Mouse (Mus musculus) midbrain, embryonic 11.5 days (tissue): ENCODE measurements around the gene Ncf4. TPM values are rescaled to one million over a fixed set of nuclear protein-coding genes. Genes with fewer than 3 reads are reported as not detected.
A peak's percentile ranks its signal among the peaks of the same experiment; 100 is the strongest.
"Not testable (repeated sequence)": the region's sequence is repeated elsewhere in the genome, so short reads cannot be mapped to it uniquely, and the experiment has no call there.

Source experiments
- ATAC-seq: fragments of 200-750 bp; cut with Nextera tagmentation; 2 replicates; pipeline ENCODE4 v1.8.0; 2017; ENCODE audit warnings: moderate TSS enrichment, moderate library complexity; ENCODE audit not compliant: low FRiP score
- DNase-seq: peaks from one replicate; pipeline ENCODE4 v3.0.0; 2015; ENCODE audit warnings: low spot score; ENCODE audit errors: missing footprints
- H3K27ac ChIP-seq: fragments of 300-500 bp; sonication (generic); 2 replicates; pipeline ENCODE4 v1.5.1; 2014; ENCODE audit warnings: low read depth, low read length
- H3K27me3 ChIP-seq: fragments of 300-500 bp; sonication (generic); 2 replicates; pipeline ENCODE4 v1.6.1; 2014; ENCODE audit warnings: mild to moderate bottlenecking, low read length, moderate library complexity, mixed read lengths; ENCODE audit not compliant: control insufficient read depth, insufficient read depth
- H3K36me3 ChIP-seq: fragments of 300-500 bp; sonication (generic); 2 replicates; pipeline ENCODE4 v1.6.1; 2014; ENCODE audit warnings: mild to moderate bottlenecking, low read length, moderate library complexity, mixed read lengths; ENCODE audit not compliant: control insufficient read depth, insufficient read depth
- H3K4me1 ChIP-seq: fragments of 300-500 bp; sonication (generic); 2 replicates; pipeline ENCODE4 v1.6.1; 2014; ENCODE audit warnings: low read length; ENCODE audit not compliant: control insufficient read depth, insufficient read depth
- H3K4me2 ChIP-seq: fragments of 300-500 bp; sonication (generic); 2 replicates; pipeline ENCODE4 v1.6.1; 2014; ENCODE audit warnings: mild to moderate bottlenecking, moderate library complexity
- H3K4me3 ChIP-seq: fragments of 300-500 bp; sonication (generic); 2 replicates; pipeline ENCODE4 v1.5.1; 2014; ENCODE audit warnings: low read depth, low read length
- H3K9ac ChIP-seq: fragments of 300-500 bp; sonication (generic); 2 replicates; pipeline ENCODE4 v1.6.1; 2014; ENCODE audit warnings: low read length
- H3K9me3 ChIP-seq: fragments of 300-500 bp; sonication (generic); 2 replicates; pipeline ENCODE4 v1.6.1; 2016; ENCODE audit warnings: low read length; ENCODE audit not compliant: control insufficient read depth
- WGBS: fragments of 180-500 bp; shearing (Covaris S2); extraction: QIAGEN DNeasy Blood & Tissue Kit; methylation state at CpG from one replicate; pipeline ENCODE4 v1.1.7; 2014; 5-methylcytosine and 5-hydroxymethylcytosine counted together
- polyA plus RNA-seq: library from polyadenylated mRNA; unstranded; fragments of >200 nt; fragmentation: Nextera tagmentation; extraction: Ambion mirVana; gene quantifications from 2 replicates; pipeline ENCODE4 v1.2.1, GENCODE M21; 2014

Ncf4 gene
- polyA plus RNA-seq, 1 experiment from 2014 or later = 6.9 TPM

- Histone ChIP-seq H3K9me3 (no peaks in the 10 kb centered on the region), H3K27ac (no peak overlapping the region), H3K36me3 (no peaks in the 10 kb centered on the region), H3K9ac (no peak overlapping the region), H3K27me3 (no peaks in the 10 kb centered on the region), H3K4me1 (no peaks in the 10 kb centered on the region), H3K4me2 (no peak overlapping the region), H3K4me3 (no peak overlapping the region)
- WGBS = 82% methylated on average over 18 of the region's 18 CpGs
- DNase-seq (no peak), ATAC-seq (no peak)
Measured at GRCm38 (mm10) chr15:78246143-78247116, 1.8 kb downstream of the Ncf4 start.

GRCm38 (mm10) chr15:78247659-78248058, 3.1 kb downstream of the Ncf4 start:
- Histone ChIP-seq H3K36me3 (no peaks in the 10 kb centered on the region), H3K9ac (no peak overlapping the region)
- ATAC-seq = no peak

GRCm38 (mm10) chr15:78248410-78248809, 3.8 kb downstream of the Ncf4 start:
- H3K27me3 ChIP-seq = no peaks in the 10 kb centered on the region
- no peak for DNase-seq
- 79% methylated on average over 3 of the region's 3 CpGs for WGBS
- no peaks in the 10 kb centered on the region for H3K9me3 ChIP-seq
- H3K4me1 ChIP-seq = no peaks in the 10 kb centered on the region
- H3K9ac ChIP-seq = no peak overlapping the region
- H3K27ac ChIP-seq = no peak overlapping the region
- ATAC-seq = no peak
- no peak overlapping the region for H3K4me3 ChIP-seq
- H3K4me2 ChIP-seq = no peak overlapping the region
- H3K36me3 ChIP-seq = no peaks in the 10 kb centered on the region

More at GRCm38 (mm10) chr15:78247659-78248058, 3.1 kb downstream of the Ncf4 start:
- no peaks in the 10 kb centered on the region for H3K4me1 ChIP-seq
- H3K27ac ChIP-seq = no peak overlapping the region
- no peak for DNase-seq
- no peaks in the 10 kb centered on the region for H3K9me3 ChIP-seq
- no peaks in the 10 kb centered on the region for H3K27me3 ChIP-seq
- H3K4me3 ChIP-seq = no peak overlapping the region
- H3K4me2 ChIP-seq = no peak overlapping the region
- WGBS = 70% methylated on average over 2 of the region's 2 CpGs

DNA sequence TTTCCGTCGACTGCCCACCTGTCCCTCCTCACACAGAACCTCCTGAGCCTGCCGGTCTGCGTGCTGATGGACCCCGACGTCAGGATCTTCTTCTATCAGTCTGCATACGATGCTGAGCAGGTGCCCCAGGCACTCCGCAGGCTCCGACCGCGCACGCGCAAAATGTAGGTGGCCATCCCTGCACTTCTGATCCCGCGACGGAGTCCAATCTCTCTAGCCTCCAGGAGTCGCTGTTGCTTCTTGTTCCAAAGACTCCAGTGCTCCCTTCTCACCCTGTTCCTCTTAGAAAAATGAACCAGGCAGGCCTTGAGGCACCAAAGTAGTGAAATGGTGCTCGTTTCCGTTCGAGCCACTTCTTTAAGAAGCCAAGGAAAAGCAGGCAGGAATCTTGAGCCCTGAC, 10.2 kb downstream of the Ncf4 start:
- Histone ChIP-seq H3K9me3 (no peaks in the 10 kb centered on the region), H3K4me2 (no peak overlapping the region), H3K4me1 (no peaks in the 10 kb centered on the region), H3K36me3 (no peaks in the 10 kb centered on the region), H3K4me3 (no peak overlapping the region), H3K9ac (no peak overlapping the region), H3K27ac (no peak overlapping the region), H3K27me3 (no peaks in the 10 kb centered on the region)
- ATAC-seq (no peak), DNase-seq (peak; percentile 91)
- WGBS = 16% methylated on average over 20 of the region's 20 CpGs

GRCm38 (mm10) chr15:78256602-78257259, 12.1 kb downstream of the Ncf4 start:
- H3K4me1 ChIP-seq, H3K4me3 ChIP-seq, H3K36me3 ChIP-seq, H3K9me3 ChIP-seq, ATAC-seq, H3K9ac ChIP-seq, H3K4me2 ChIP-seq, DNase-seq, H3K27me3 ChIP-seq, H3K27ac ChIP-seq: not testable (repeated sequence)

DNA sequence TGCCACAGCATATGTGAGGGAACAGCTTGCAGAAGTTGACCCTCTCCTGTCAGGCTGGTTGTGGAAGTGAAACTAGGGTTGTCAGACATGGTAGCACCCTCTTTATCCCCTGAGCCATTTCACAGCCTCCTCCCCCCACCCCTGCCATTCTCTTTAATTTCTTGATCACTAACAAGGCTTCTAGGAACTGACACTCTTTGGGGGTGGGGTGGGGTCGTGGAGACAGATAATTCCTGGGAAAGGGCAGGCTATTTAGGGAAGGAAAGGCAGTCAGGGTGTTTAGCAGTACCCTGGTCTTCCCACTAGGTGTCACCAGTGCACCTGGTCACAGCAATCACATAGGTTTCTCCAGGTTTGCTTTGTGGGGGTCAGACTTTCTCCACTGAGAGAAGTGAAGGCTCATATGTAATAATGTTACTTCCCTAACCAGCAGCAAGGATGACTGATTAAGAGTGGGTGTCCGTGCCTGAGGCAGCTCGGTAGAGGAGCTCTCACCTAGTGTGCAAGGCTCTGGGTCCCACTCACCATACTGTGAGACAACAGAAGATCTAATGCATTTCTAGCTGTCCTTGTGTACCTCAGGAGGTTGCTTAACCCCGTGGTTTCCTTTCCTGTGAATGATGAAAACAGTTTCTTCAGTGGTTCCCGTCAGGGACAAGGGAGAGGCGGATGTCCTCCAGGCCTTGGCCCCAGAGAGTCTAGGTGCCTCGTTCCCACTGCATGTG, 12.9 kb downstream of the Ncf4 start:
- Histone ChIP-seq H3K4me2 (no peak overlapping the region), H3K27ac (no peak overlapping the region), H3K9ac (no peak overlapping the region), H3K9me3 (no peaks in the 10 kb centered on the region), H3K27me3 (no peaks in the 10 kb centered on the region), H3K4me3 (no peak overlapping the region), H3K36me3 (no peaks in the 10 kb centered on the region), H3K4me1 (no peaks in the 10 kb centered on the region)
- DNase-seq (peak; percentile 95), ATAC-seq (no peak)
- 48% methylated on average over 7 of the region's 7 CpGs for WGBS

- H3K4me2 ChIP-seq = no peak overlapping the region
- DNase-seq (no peak), ATAC-seq (no peak)
- no peak overlapping the region for H3K4me3 ChIP-seq
- H3K27me3 ChIP-seq = no peaks in the 10 kb centered on the region
- no peak overlapping the region for H3K27ac ChIP-seq
- H3K9me3 ChIP-seq = no peaks in the 10 kb centered on the region
- WGBS = 78% methylated on average over 10 of the region's 10 CpGs
- H3K9ac ChIP-seq = no peak overlapping the region
- H3K4me1 ChIP-seq = no peaks in the 10 kb centered on the region
- no peaks in the 10 kb centered on the region for H3K36me3 ChIP-seq
Measured at GRCm38 (mm10) chr15:78258246-78258865, 13.8 kb downstream of the Ncf4 start.

GRCm38 (mm10) chr15:78260668-78261333, 16.2 kb downstream of the Ncf4 start:
- no peak for DNase-seq
- Histone ChIP-seq H3K9ac (no peak overlapping the region), H3K4me3 (no peak overlapping the region), H3K27me3 (no peaks in the 10 kb centered on the region), H3K36me3 (no peaks in the 10 kb centered on the region), H3K4me1 (no peaks in the 10 kb centered on the region), H3K9me3 (no peaks in the 10 kb centered on the region), H3K4me2 (no peak overlapping the region), H3K27ac (no peak overlapping the region)
- 73% methylated on average over 13 of the region's 13 CpGs for WGBS
- ATAC-seq = no peak
